Mouse (Mus musculus) lung, adult 18-20 months (tissue): ENCODE measurements around the gene Nol4l.
"Not testable (repeated sequence)": the region's sequence is repeated elsewhere in the genome, so short reads cannot be mapped to it uniquely, and the experiment has no call there.

Source experiments
- DNase-seq, 2 experiments: peaks; one replicate each; pipeline ENCODE4 v3.0.0; 2022; ENCODE audit warnings: mixed read lengths in 2 of 2

Nol4l gene

GRCm38 (mm10) chr2:153404062-153404461 is 125.7 kb downstream of the Nol4l start:
- DNase-seq, result no peak

- DNase-seq, result no peak
Measured at GRCm38 (mm10) chr2:153399166-153399565, 130.6 kb downstream of the Nol4l start.

GRCm38 (mm10) chr2:153397790-153398515 is 131.8 kb downstream of the Nol4l start:
- no peak for DNase-seq

GRCm38 (mm10) chr2:153393045-153393444 is 136.7 kb downstream of the Nol4l start:
- no peak for DNase-seq

GRCm38 (mm10) chr2:153389831-153390230 is 139.9 kb downstream of the Nol4l start:
- DNase-seq, result no peak

- DNase-seq, result no peak
Measured at GRCm38 (mm10) chr2:153380479-153380878, 149.3 kb downstream of the Nol4l start.

GRCm38 (mm10) chr2:153375380-153375779 is 154.4 kb downstream of the Nol4l start:
- no peak for DNase-seq

GRCm38 (mm10) chr2:153370871-153371270 is 158.9 kb downstream of the Nol4l start:
- DNase-seq, result no peak

- DNase-seq, result not testable (repeated sequence)
Measured at GRCm38 (mm10) chr2:153364531-153364930, 165.2 kb downstream of the Nol4l start.

- DNase-seq, result no peak
Measured at GRCm38 (mm10) chr2:153361101-153361710, 168.6 kb downstream of the Nol4l start.
